ENCODE assay signal across 7 mouse cellular contexts in genomic region chr8:9769061-9769460, GRCm38 (mm10). TPM values are rescaled to one million over a fixed set of nuclear protein-coding genes. Genes with fewer than 3 reads are reported as not detected.
A peak's percentile ranks its signal among the peaks of the same experiment; 100 is the strongest.
DNase-seq lines count a peak whose midpoint lies in the region; ATAC-seq and TF ChIP-seq lines count a peak whose summit lies in the region.

No protein-coding gene starts in this region.

- no peak overlapping the region for H3K4me3 ChIP-seq in ES-E14 (ENCODE audit: insufficient read depth in 1 of 2, low read depth in 1 of 2, low read length in 2 of 2, poor library complexity in 1 of 2, severe bottlenecking in 1 of 2)
- H3K4me3 ChIP-seq in kidney, postnatal 0 days (replicated peaks; ENCODE audit: low read depth, low read length), result no peak overlapping the region

- H3K27me3 ChIP-seq in kidney, postnatal 0 days (ENCODE audit: insufficient read depth, low read length), result peaks cover 25% of the 10 kb centered on the region
- H3K27me3 ChIP-seq in splenic B cell, adult 2 months (ENCODE audit: control insufficient read depth, insufficient read depth, low read length, poor library complexity, severe bottlenecking), result no peaks in the 10 kb centered on the region

- H3K9ac ChIP-seq in ES-E14 (ENCODE audit: insufficient read depth, low read depth, low read length, poor library complexity, severe bottlenecking), result no peak overlapping the region
- H3K9ac ChIP-seq in kidney, postnatal 0 days (ENCODE audit: low read depth, low read length), result no peak overlapping the region

- in situ Hi-C loops in ES-E14 (cut with MboI; ENCODE audit: low sequenced_read_pairs in 2 of 2, unreplicated experiment in 2 of 2), result no loop called here

- 34% methylated on average over 6 of the region's 6 CpGs for WGBS in kidney, postnatal 0 days

- 0 out of 2 replicates have a peak, but pooled peaks have one; percentile 43 for ATAC-seq in kidney, postnatal 0 days (replicated peaks; ENCODE audit: low FRiP score, low read depth)
- ATAC-seq in megakaryocyte progenitor cell, adult 5-6 weeks (replicated peaks; ENCODE audit: poor library complexity), result peak; percentile 70

- no peaks in the 10 kb centered on the region; a peak in 1 of 4 replicates for H3K4me1 ChIP-seq in ES-E14 (ENCODE audit: control insufficient read depth in 2 of 2, insufficient read depth in 2 of 2, low read length in 2 of 2, poor library complexity in 1 of 2)
- H3K4me1 ChIP-seq in kidney, postnatal 0 days (replicated peaks; ENCODE audit: insufficient read depth, low read length), result peaks cover 13% of the 10 kb centered on the region; the same call in 1 of the 2 replicates

- H3K9me3 ChIP-seq in ES-E14 (ENCODE audit: control insufficient read depth, insufficient read depth, low read depth, low read length), result no peaks in the 10 kb centered on the region
- H3K9me3 ChIP-seq in kidney, postnatal 0 days (replicated peaks; ENCODE audit: low read length), result no peaks in the 10 kb centered on the region

- TF ChIP-seq CTCF in kidney, postnatal 0 days (IDR thresholded peaks at IDR 0.05; ENCODE audit: low read depth), result no peak

- DNase-seq in A20 (ENCODE audit: low read depth, low spot score) (peak; percentile 2), ES-E14 (ENCODE audit: low read depth, low spot score) (peak; percentile 44)
- DNase-seq in cerebellum, postnatal 14 days, result peak; percentile 26 to 35
- peak; percentile 58 to 77 for DNase-seq in gastrocnemius, postnatal 4 days (ENCODE audit: low spot score in 2 of 2)
- peak; percentile 84 for DNase-seq in kidney, postnatal 0 days (ENCODE audit: low spot score)
- DNase-seq in splenic B cell, adult 2 months (ENCODE audit: low read depth, low spot score), result peak; percentile 9

- H3K4me2 ChIP-seq in kidney, postnatal 0 days (ENCODE audit: low read length), result no peak overlapping the region

- H3K27ac ChIP-seq in ES-E14 (ENCODE audit: insufficient read depth, low read depth, low read length, poor library complexity, severe bottlenecking), result no peak overlapping the region
- no peak overlapping the region for H3K27ac ChIP-seq in kidney, postnatal 0 days

- H3K36me3 ChIP-seq in ES-E14 (ENCODE audit: control insufficient read depth, insufficient read depth, low read length, poor library complexity, severe bottlenecking), result no peaks in the 10 kb centered on the region
- no peaks in the 10 kb centered on the region for H3K36me3 ChIP-seq in kidney, postnatal 0 days (ENCODE audit: insufficient read depth, low read length)
- H3K36me3 ChIP-seq in splenic B cell, adult 2 months (ENCODE audit: control insufficient read depth, insufficient read depth, low read length, poor library complexity, severe bottlenecking), result no peaks in the 10 kb centered on the region

TF ChIP-seq in ES-E14, 5 proteins besides CTCF, POLR2A, EP300 and RAD21:
- TF ChIP-seq HCFC1 (IDR thresholded peaks at IDR 0.05; ENCODE audit: borderline replicate concordance, insufficient read depth, low read length), result no peak
- no peak for TF ChIP-seq ZC3H11A (IDR thresholded peaks at IDR 0.05; ENCODE audit: borderline replicate concordance, low read depth, low read length)
- TF ChIP-seq ZNF384 (IDR thresholded peaks at IDR 0.05; ENCODE audit: low read depth, low read length), result no peak
TF ChIP-seq in ES-E14: peak in this region for 0.

RNA-seq across cellular contexts. Expression of gene Fam155a, which starts 1.9 kb away (rescaled TPM):
- 0.04 TPM in 1 of 2 replicates, not detected in the other for total RNA-seq in ES-E14 (2012; rRNA removed)
- 1 to 10 TPM; 1.1 to 1.2 TPM for total RNA-seq in gastrocnemius, postnatal 4 days (2021)
- polyA plus RNA-seq in kidney, postnatal 0 days (2015; fragmentation: Nextera tagmentation; extraction: Ambion mirVana), result 0.13 and 0.14 TPM in 2 replicates
- total RNA-seq in megakaryocyte progenitor cell, adult 5-6 weeks (2015), result not detected in 2 replicates
- not detected in 2 replicates for total RNA-seq in megakaryocyte progenitor cell, adult 5-6 weeks (2017)

Comparison
In these comparisons a context has a peak if more than half of its experiments do, and no peak if none do; other contexts are left out.
1. DNase-seq: peak in every context shown above with its lines; median percentile 84 in kidney, postnatal 0 days; 68 in gastrocnemius, postnatal 4 days; 44 in ES-E14; 30 in cerebellum, postnatal 14 days; 9 in splenic B cell, adult 2 months; 2 in A20.